Mouse (Mus musculus) MEL (cell line): ENCODE results near the gene Ranbp3l. TPM values are rescaled to one million over a fixed set of nuclear protein-coding genes. Genes with fewer than 3 reads are reported as not detected.

Experiments
- DNase-seq: peaks from one replicate; pipeline ENCODE4 v3.0.0; 2011; ENCODE audit warnings: low read depth, low spot score
- H3K27ac ChIP-seq: 2 replicates; pipeline ENCODE4 v1.5.1; 2012; ENCODE audit warnings: low read depth, mild to moderate bottlenecking, control low read depth, low read length, moderate library complexity; ENCODE audit not compliant: control insufficient read depth
- H3K27me3 ChIP-seq, 2 experiments: fragments of 150-350 bp in 1 of 2; sonication (generic) in 1 of 2; 2 replicates each; pipeline ENCODE4 v1.6.1; 2012; ENCODE audit warnings: low read length in 2 of 2, mild to moderate bottlenecking in 2 of 2, improper control_type of control experiment in 1 of 2, moderate library complexity in 1 of 2; ENCODE audit not compliant: insufficient read depth in 2 of 2, control insufficient read depth in 1 of 2
- H3K36me3 ChIP-seq, 2 experiments: 2 replicates each; pipeline ENCODE4 v1.6.1; 2012 to 2014; ENCODE audit warnings: low read length in 2 of 2, improper control_type of control experiment in 1 of 2, inconsistent platforms in 1 of 2, mild to moderate bottlenecking in 1 of 2; ENCODE audit not compliant: insufficient read depth in 2 of 2, control insufficient read depth in 1 of 2
- H3K4me1 ChIP-seq, 2 experiments: fragments of 150-350 bp in 1 of 2; sonication (generic) in 1 of 2; 2 replicates each; pipeline ENCODE4 v1.6.1; 2012; ENCODE audit warnings: low read length in 2 of 2, improper control_type of control experiment in 1 of 2, mild to moderate bottlenecking in 1 of 2; ENCODE audit not compliant: insufficient read depth in 2 of 2, control insufficient read depth in 1 of 2
- H3K4me3 ChIP-seq, 2 experiments: fragments of 150-350 bp in 1 of 2; sonication (generic) in 1 of 2; 2 replicates each; pipeline ENCODE4 v1.5.1; 2012; ENCODE audit warnings: low read depth in 2 of 2, low read length in 2 of 2, mild to moderate bottlenecking in 2 of 2, moderate library complexity in 2 of 2, control low read depth in 1 of 2, improper control_type of control experiment in 1 of 2; ENCODE audit not compliant: control insufficient read depth in 1 of 2, insufficient read depth in 1 of 2
- H3K79me2 ChIP-seq: 2 replicates; pipeline ENCODE4 v1.6.1; 2012; ENCODE audit warnings: mild to moderate bottlenecking, low read length, moderate library complexity; ENCODE audit not compliant: control insufficient read depth, poor library complexity, insufficient read depth
- H3K9ac ChIP-seq: 2 replicates; pipeline ENCODE4 v1.6.1; 2012; ENCODE audit warnings: low read depth, mild to moderate bottlenecking, control low read depth, low read length, moderate library complexity; ENCODE audit not compliant: control insufficient read depth, poor library complexity, severe bottlenecking
- H3K9me3 ChIP-seq: fragments of 150-350 bp; sonication (generic); replicated peaks from 2 replicates; pipeline ENCODE4 v1.6.1; 2012; ENCODE audit warnings: mild to moderate bottlenecking, low read length, improper control_type of control experiment, moderate library complexity; ENCODE audit not compliant: insufficient read depth
- BHLHE40 ChIP-seq: IDR thresholded peaks from 2 replicates; pipeline ENCODE4 v1.6.1; 2012; ENCODE audit warnings: low read depth, mild to moderate bottlenecking, inconsistent platforms, low read length, improper control_type of control experiment, borderline replicate concordance
- E2F4 ChIP-seq: IDR thresholded peaks from 2 replicates; pipeline ENCODE4 v1.6.1; 2011; ENCODE audit warnings: low read depth, low read length, improper control_type of control experiment, borderline replicate concordance
- ELF1 ChIP-seq: IDR thresholded peaks from 2 replicates; pipeline ENCODE4 v1.6.1; 2014; ENCODE audit warnings: low read depth, mild to moderate bottlenecking, inconsistent platforms, low read length, improper control_type of control experiment, moderate library complexity
- EP300 ChIP-seq, 2 experiments: IDR thresholded peaks; 2 replicates each; pipeline ENCODE4 v1.6.1; 2011; ENCODE audit warnings: improper control_type of control experiment in 2 of 2, low read length in 2 of 2, low read depth in 1 of 2, mild to moderate bottlenecking in 1 of 2
- ETS1 ChIP-seq: IDR thresholded peaks from 2 replicates; pipeline ENCODE4 v1.6.1; 2012; ENCODE audit warnings: low read depth, mild to moderate bottlenecking, inconsistent platforms, low read length, improper control_type of control experiment, moderate library complexity
- GATA1 ChIP-seq: IDR thresholded peaks from 2 replicates; pipeline ENCODE4 v1.6.1; 2011; ENCODE audit warnings: low read depth, low read length, improper control_type of control experiment
- HCFC1 ChIP-seq: IDR thresholded peaks from 2 replicates; pipeline ENCODE4 v1.6.1; 2012; ENCODE audit warnings: low read depth, mild to moderate bottlenecking, inconsistent platforms, low read length, improper control_type of control experiment, moderate library complexity
- MAFK ChIP-seq: IDR thresholded peaks from 2 replicates; pipeline ENCODE4 v1.6.1; 2011; ENCODE audit warnings: low read depth, mild to moderate bottlenecking, low read length, improper control_type of control experiment, borderline replicate concordance
- NRF1 ChIP-seq: IDR thresholded peaks from 2 replicates; pipeline ENCODE4 v1.6.1; 2014; ENCODE audit warnings: low read depth, mild to moderate bottlenecking, inconsistent platforms, low read length, improper control_type of control experiment, moderate library complexity; ENCODE audit not compliant: poor library complexity, insufficient read depth, severe bottlenecking
- POLR2AphosphoS2 ChIP-seq: IDR thresholded peaks from 2 replicates; pipeline ENCODE4 v1.6.1; 2011; ENCODE audit warnings: low read length, improper control_type of control experiment
- SMC3 ChIP-seq: IDR thresholded peaks from 2 replicates; pipeline ENCODE4 v1.6.1; 2011; ENCODE audit warnings: low read depth, low read length, improper control_type of control experiment
- TAL1 ChIP-seq: IDR thresholded peaks from 2 replicates; pipeline ENCODE4 v1.6.1; 2012; ENCODE audit warnings: mild to moderate bottlenecking, inconsistent platforms, low read length, moderate library complexity, mixed read lengths
- TBP ChIP-seq: IDR thresholded peaks from 2 replicates; pipeline ENCODE4 v1.8.0; 2011; ENCODE audit warnings: low read depth, low read length, improper control_type of control experiment
- TCF12 ChIP-seq: IDR thresholded peaks from 2 replicates; pipeline ENCODE4 v1.6.1; 2014; ENCODE audit warnings: low read depth, mild to moderate bottlenecking, inconsistent platforms, low read length, improper control_type of control experiment, moderate library complexity
- ZC3H11A ChIP-seq: IDR thresholded peaks from 2 replicates; pipeline ENCODE4 v1.6.1; 2012; ENCODE audit warnings: low read depth, mild to moderate bottlenecking, inconsistent platforms, low read length, improper control_type of control experiment
- ZKSCAN1 ChIP-seq: IDR thresholded peaks from 2 replicates; pipeline ENCODE4 v1.6.1; 2012; ENCODE audit warnings: low read depth, mild to moderate bottlenecking, inconsistent platforms, low read length, improper control_type of control experiment, moderate library complexity
- ZNF384 ChIP-seq: IDR thresholded peaks from 2 replicates; pipeline ENCODE4 v1.6.1; 2012; ENCODE audit warnings: low read depth, mild to moderate bottlenecking, inconsistent platforms, low read length, improper control_type of control experiment
- polyA plus RNA-seq, 2 experiments: library from polyadenylated mRNA; stranded (reverse) in 1 of 2; unstranded in 1 of 2; fragments of >175 nt in 1 of 2; fragments of >200 nt in 1 of 2; gene quantifications; 2 replicates each; pipeline versions ENCODE4 v1.2.1 to v1.2.4; 2012; ENCODE audit warnings: low replicate concordance in 2 of 2, low read depth in 1 of 2; ENCODE audit not compliant: insufficient read length in 2 of 2, insufficient read depth in 1 of 2, missing spikeins in 1 of 2
- total RNA-seq: library from RNA; depleted of rRNA; stranded (reverse); fragments of 300-350 nt; gene quantifications from 2 replicates; pipeline ENCODE4 v1.2.3, GENCODE M21; 2012

Ranbp3l gene
- total and polyA plus RNA-seq, 3 experiments: 0.06 TPM; not detected in 2

GRCm38 (mm10) chr15:9080206-9080605 is 112.5 kb downstream of the Ranbp3l start (continued):
- peak; percentile 98 for TF ChIP-seq GATA1
- peak; percentile 97 for TF ChIP-seq ETS1

DNA sequence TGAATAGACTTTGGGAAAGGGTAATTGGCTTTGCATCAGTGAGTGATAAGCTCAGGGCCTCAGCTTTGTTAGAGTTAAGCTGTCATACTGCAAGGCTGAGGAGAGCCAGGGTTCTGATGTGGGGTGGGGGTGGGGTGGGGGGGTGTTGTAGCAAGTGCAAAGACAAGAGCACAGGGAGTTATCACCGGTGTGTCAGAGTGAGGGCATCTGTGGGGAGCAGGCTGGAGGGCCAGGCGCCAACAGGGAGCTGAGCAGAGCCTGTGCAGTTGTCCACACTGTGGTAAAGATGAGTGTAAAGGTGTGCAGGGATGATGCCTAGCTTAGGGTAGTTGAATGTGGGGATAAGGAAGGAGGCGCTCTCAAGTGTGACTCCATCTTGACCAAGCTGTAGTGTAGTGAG is 113.5 kb downstream of the Ranbp3l start:
- TF ChIP-seq MAFK: no peak
- TF ChIP-seq TAL1: peak; percentile 21; the same call in 1 of the 2 replicates
- no peak for TF ChIP-seq ETS1
- TF ChIP-seq TCF12: no peak; the same call in 1 of the 2 replicates
- no peak for TF ChIP-seq ELF1
- TF ChIP-seq NRF1: no peak
- no peaks in the 10 kb centered on the region for H3K27me3 ChIP-seq
- H3K36me3 ChIP-seq: peaks cover 34 to 56% of the 10 kb centered on the region in 2 experiments
- no peak overlapping the region for H3K4me3 ChIP-seq
- H3K9ac ChIP-seq: no peak overlapping the region
- peaks cover 52% of the 10 kb centered on the region for H3K79me2 ChIP-seq
- no peaks in the 10 kb centered on the region for H3K9me3 ChIP-seq
- peaks cover 38% of the 10 kb centered on the region in 2 experiments for H3K4me1 ChIP-seq
- H3K27ac ChIP-seq: peak overlapping the region; percentile 23
- DNase-seq: no peak

- Histone ChIP-seq H3K79me2 (peaks cover 41% of the 10 kb centered on the region), H3K27me3 (no peaks in the 10 kb centered on the region), H3K4me3 (no peak overlapping the region), H3K9me3 (no peaks in the 10 kb centered on the region), H3K9ac (no peak overlapping the region), H3K4me1 (peaks cover 23 to 28% of the 10 kb centered on the region in 2 experiments), H3K36me3 (peaks cover 42 to 44% of the 10 kb centered on the region in 2 experiments), H3K27ac (no peak overlapping the region)
- DNase-seq: no peak
- TF ChIP-seq SMC3: no peak
- TF ChIP-seq E2F4: no peak
- TF ChIP-seq ELF1: no peak
- TF ChIP-seq ZC3H11A: no peak
- no peak for TF ChIP-seq GATA1
- no peak for TF ChIP-seq ZKSCAN1
- TF ChIP-seq ZNF384: no peak
- TF ChIP-seq HCFC1: no peak
- TF ChIP-seq TBP: no peak
- TF ChIP-seq BHLHE40: no peak
- no peak for TF ChIP-seq EP300 (IDR thresholded peaks at IDR 0.05; ENCODE audit: low read depth in 1 of 2, low read length in 2 of 2)
- no peak for TF ChIP-seq POLR2AphosphoS2
These were observed 115.0 kb downstream of the Ranbp3l start for GRCm38 (mm10) chr15:9082753-9083152.
